Mouse (Mus musculus): Measurements from ENCODE around the gene Tollip.

Gene Tollip

GRCm38 (mm10) chr7:141918407-141918806, at the start of gene Tollip:
TSS of gene Tollip (minus strand) at chr7:141918507.
- DNase-seq (ENCODE audit: low spot score): no peak

- no peak for DNase-seq (ENCODE audit: low spot score)
These were observed 48.0 kb upstream of the Tollip start for GRCm38 (mm10) chr7:141966281-141966680.

GRCm38 (mm10) chr7:141962521-141962920, 44.2 kb upstream of the Tollip start:
- no peak for DNase-seq (ENCODE audit: low spot score)

GRCm38 (mm10) chr7:141961491-141961890, 43.2 kb upstream of the Tollip start:
- DNase-seq (ENCODE audit: low spot score): no peak

GRCm38 (mm10) chr7:141960926-141961325, 42.6 kb upstream of the Tollip start:
- DNase-seq (ENCODE audit: low spot score): no peak

GRCm38 (mm10) chr7:141959133-141959532, 40.8 kb upstream of the Tollip start:
- no peak for DNase-seq (ENCODE audit: low spot score)

GRCm38 (mm10) chr7:141958211-141958610, 39.9 kb upstream of the Tollip start:
- no peak for DNase-seq (ENCODE audit: low spot score)

GRCm38 (mm10) chr7:141957524-141958051, 39.3 kb upstream of the Tollip start:
- no peak for DNase-seq (ENCODE audit: low spot score)

GRCm38 (mm10) chr7:141956174-141956566, 37.9 kb upstream of the Tollip start:
- DNase-seq (ENCODE audit: low spot score): no peak

GRCm38 (mm10) chr7:141955565-141956173, 37.4 kb upstream of the Tollip start:
- no peak for DNase-seq (ENCODE audit: low spot score)

GRCm38 (mm10) chr7:141953616-141954015, 35.3 kb upstream of the Tollip start:
- no peak for DNase-seq (ENCODE audit: low spot score)

- DNase-seq (ENCODE audit: low spot score): no peak
These were observed 34.6 kb upstream of the Tollip start for GRCm38 (mm10) chr7:141952920-141953319.

GRCm38 (mm10) chr7:141951821-141952220, 33.5 kb upstream of the Tollip start:
- no peak for DNase-seq (ENCODE audit: low spot score)

GRCm38 (mm10) chr7:141950104-141951013, 32.1 kb upstream of the Tollip start:
- no peak for DNase-seq (ENCODE audit: low spot score)

- DNase-seq (ENCODE audit: low spot score): no peak
These were observed 31.4 kb upstream of the Tollip start for GRCm38 (mm10) chr7:141949799-141950103.

- DNase-seq (ENCODE audit: low spot score): peak; percentile 86
These were observed 30.8 kb upstream of the Tollip start, which contains the start of gene Brsk2 for GRCm38 (mm10) chr7:141948906-141949798. TSS of gene Brsk2 (plus strand) at chr7:141949751.

GRCm38 (mm10) chr7:141948045-141948444, 29.7 kb upstream of the Tollip start:
- DNase-seq (ENCODE audit: low spot score): no peak

GRCm38 (mm10) chr7:141947512-141947911, 29.2 kb upstream of the Tollip start:
- DNase-seq (ENCODE audit: low spot score): no peak

GRCm38 (mm10) chr7:141945927-141946326, 27.6 kb upstream of the Tollip start:
- no peak for DNase-seq (ENCODE audit: low spot score)

- DNase-seq (ENCODE audit: low spot score): no peak
These were observed 25.1 kb upstream of the Tollip start for GRCm38 (mm10) chr7:141943444-141943843.

- DNase-seq (ENCODE audit: low spot score): no peak
These were observed 16.6 kb upstream of the Tollip start for GRCm38 (mm10) chr7:141934951-141935350.

All from T-cell, adult 2 months (primary cell).